Mouse (Mus musculus) midbrain, embryonic 12.5 days (tissue): ENCODE measurements at regions not wholly inside any gene's neighbourhood (a gene's known extent, or its start where the extent isn't known, plus 50 kb on each side); places are given as distances from the start of the nearest gene placed in this dataset.

Experiments
- ATAC-seq: fragments of 200-750 bp; cut with Nextera tagmentation; 2 replicates; pipeline ENCODE4 v1.8.0; 2017; ENCODE audit warnings: low read depth, moderate TSS enrichment, moderate library complexity; ENCODE audit not compliant: low FRiP score
- H3K27ac ChIP-seq: fragments of 300-500 bp; sonication (generic); replicated peaks from 2 replicates; pipeline ENCODE4 v1.5.1; 2016; ENCODE audit warnings: mild to moderate bottlenecking
- H3K27me3 ChIP-seq: fragments of 300-500 bp; sonication (generic); 2 replicates; pipeline ENCODE4 v1.6.1; 2016; ENCODE audit warnings: mild to moderate bottlenecking
- H3K36me3 ChIP-seq: fragments of 300-500 bp; sonication (generic); 2 replicates; pipeline ENCODE4 v1.6.1; 2016
- H3K4me1 ChIP-seq: fragments of 300-500 bp; sonication (generic); 2 replicates; pipeline ENCODE4 v1.6.1; 2016
- H3K4me2 ChIP-seq: fragments of 300-500 bp; sonication (generic); replicated peaks from 2 replicates; pipeline ENCODE4 v1.6.1; 2016; ENCODE audit warnings: mild to moderate bottlenecking, moderate library complexity
- H3K4me3 ChIP-seq: fragments of 300-500 bp; sonication (generic); 2 replicates; pipeline ENCODE4 v1.5.1; 2016; ENCODE audit warnings: mild to moderate bottlenecking
- H3K9ac ChIP-seq: fragments of 300-500 bp; sonication (generic); replicated peaks from 2 replicates; pipeline ENCODE4 v1.6.1; 2016; ENCODE audit warnings: mild to moderate bottlenecking, moderate library complexity
- H3K9me3 ChIP-seq: fragments of 300-500 bp; sonication (generic); 2 replicates; pipeline ENCODE4 v1.6.1; 2016; ENCODE audit warnings: mild to moderate bottlenecking
- WGBS: fragments of 180-500 bp; shearing (Covaris S2); methylation state at CpG from one replicate; pipeline ENCODE4 v1.1.7; 2016; 5-methylcytosine and 5-hydroxymethylcytosine counted together

DNA sequence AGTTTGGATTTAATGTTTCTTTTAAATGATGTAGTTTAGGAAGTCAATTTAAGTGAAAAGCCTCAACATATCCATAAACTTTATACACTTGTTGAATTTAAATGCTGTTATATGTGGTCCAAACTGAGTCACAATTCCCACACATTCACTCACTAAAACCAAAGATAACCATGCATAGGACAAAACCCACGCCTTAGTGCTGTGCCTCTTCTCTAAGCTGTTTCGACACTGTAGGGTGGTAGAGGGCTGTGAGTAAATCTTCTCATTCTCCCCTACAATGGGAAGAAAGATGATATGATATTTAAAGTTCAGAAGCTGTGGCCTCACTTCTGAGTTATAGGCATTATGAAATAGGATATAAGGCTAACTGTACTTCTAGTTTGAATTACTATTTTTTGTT is 682.9 kb upstream of the Zeb2 start:
- Histone ChIP-seq H3K36me3 (no peaks in the 10 kb centered on the region), H3K4me1 (no peaks in the 10 kb centered on the region), H3K27ac (no peak overlapping the region), H3K27me3 (no peaks in the 10 kb centered on the region), H3K9me3 (no peaks in the 10 kb centered on the region), H3K9ac (no peak overlapping the region), H3K4me2 (no peak overlapping the region), H3K4me3 (no peak overlapping the region)
- WGBS, result 85% methylated on average over 2 of the region's 2 CpGs
- ATAC-seq, result no peak

GRCm38 (mm10) chr2:45793561-45793960 is 676.4 kb upstream of the Zeb2 start:
- WGBS, result 69% methylated on average over 3 of the region's 3 CpGs
- ATAC-seq, result no peak

GRCm38 (mm10) chr2:45789739-45790138 is 672.5 kb upstream of the Zeb2 start:
- Histone ChIP-seq H3K4me1 (peaks cover 13% of the 10 kb centered on the region; the same call in 1 of the 2 replicates), H3K9me3 (no peaks in the 10 kb centered on the region), H3K36me3 (no peaks in the 10 kb centered on the region), H3K27me3 (peaks cover 4% of the 10 kb centered on the region; the same call in 1 of the 2 replicates), H3K4me2 (no peak overlapping the region), H3K4me3 (no peak overlapping the region), H3K9ac (no peak overlapping the region), H3K27ac (no peak overlapping the region)
- peak; percentile 60; the same call in 1 of the 2 replicates for ATAC-seq
- 17% methylated on average over 4 of the region's 4 CpGs for WGBS

More at GRCm38 (mm10) chr2:45793561-45793960, 676.4 kb upstream of the Zeb2 start:
- no peaks in the 10 kb centered on the region for H3K36me3 ChIP-seq
- no peak overlapping the region for H3K9ac ChIP-seq
- no peak overlapping the region for H3K4me2 ChIP-seq
- H3K27ac ChIP-seq, result no peak overlapping the region
- no peaks in the 10 kb centered on the region for H3K9me3 ChIP-seq
- peaks cover 3% of the 10 kb centered on the region; the same call in 1 of the 2 replicates for H3K27me3 ChIP-seq
- H3K4me3 ChIP-seq, result no peak overlapping the region
- 0 out of 2 replicates have a peak, but pooled peaks cover 8% of the 10 kb centered on the region for H3K4me1 ChIP-seq

DNA sequence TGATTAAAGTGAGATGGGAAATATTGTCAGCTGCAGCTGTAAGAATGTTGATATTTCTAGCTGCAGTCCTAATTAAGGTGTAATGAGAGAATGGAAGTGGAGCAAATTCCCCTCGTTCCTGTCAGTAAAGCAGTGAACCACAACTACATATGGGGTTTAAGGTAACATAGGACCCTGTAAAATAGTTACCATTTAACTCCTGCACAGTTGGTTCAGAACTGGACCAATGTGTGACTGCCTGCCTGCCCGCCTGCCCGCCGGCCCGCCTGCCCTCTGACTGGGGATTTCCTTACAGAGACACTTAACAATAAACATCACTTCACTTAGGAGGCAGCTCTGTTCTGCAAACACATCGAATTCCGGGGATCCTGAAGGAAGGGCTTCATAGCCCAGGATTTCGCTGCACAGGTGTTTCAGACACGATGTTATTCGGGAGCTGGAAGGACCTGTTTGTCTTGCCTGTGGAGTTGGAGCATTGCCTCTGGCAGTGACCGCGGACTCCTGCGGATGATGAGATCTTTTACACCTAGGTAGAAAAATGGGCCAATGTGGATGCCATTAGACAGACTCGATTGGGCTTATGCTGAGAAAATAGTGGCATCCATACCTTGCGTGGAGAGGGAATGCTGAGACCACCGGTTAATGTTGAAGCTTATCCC is 670.7 kb upstream of the Zeb2 start:
- Histone ChIP-seq H3K4me2 (no peak overlapping the region), H3K9ac (no peak overlapping the region), H3K27ac (no peak overlapping the region), H3K27me3 (peaks cover 4% of the 10 kb centered on the region; the same call in 1 of the 2 replicates), H3K36me3 (no peaks in the 10 kb centered on the region), H3K4me1 (peaks cover 13% of the 10 kb centered on the region; the same call in 1 of the 2 replicates), H3K9me3 (no peaks in the 10 kb centered on the region), H3K4me3 (no peak overlapping the region)
- ATAC-seq, result no peak
- 68% methylated on average over 16 of the region's 16 CpGs for WGBS

GRCm38 (mm10) chr2:45786787-45787186 is 669.6 kb upstream of the Zeb2 start:
- no peak overlapping the region for H3K4me2 ChIP-seq
- H3K9ac ChIP-seq, result no peak overlapping the region
- ATAC-seq, result peak; percentile 64; the same call in 1 of the 2 replicates
- H3K27ac ChIP-seq, result no peak overlapping the region
- peaks cover 13% of the 10 kb centered on the region; the same call in 1 of the 2 replicates for H3K4me1 ChIP-seq
- H3K9me3 ChIP-seq, result no peaks in the 10 kb centered on the region
- WGBS, result 36% methylated on average over 6 of the region's 6 CpGs
- H3K36me3 ChIP-seq, result no peaks in the 10 kb centered on the region
- H3K4me3 ChIP-seq, result no peak overlapping the region
- H3K27me3 ChIP-seq, result peaks cover 4% of the 10 kb centered on the region; the same call in 1 of the 2 replicates

DNA sequence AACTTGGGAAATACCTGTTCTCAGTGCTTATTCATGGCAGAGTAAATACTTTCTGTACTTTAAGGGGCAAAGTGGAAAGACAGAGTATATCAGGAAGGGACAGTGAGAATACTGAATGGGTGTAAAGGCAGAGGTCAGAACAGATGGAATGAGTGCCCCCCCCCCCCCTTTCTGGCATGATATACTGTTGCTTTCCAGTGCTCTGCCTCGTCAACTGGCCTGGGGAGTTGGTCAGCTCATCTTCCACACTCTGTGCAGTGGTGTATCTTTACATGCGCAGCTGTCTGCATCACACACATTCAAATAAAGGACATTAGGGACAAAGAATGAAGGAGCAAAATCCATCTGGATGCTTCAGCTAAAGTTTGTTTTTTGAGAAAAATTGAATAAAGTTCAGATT is 668.5 kb upstream of the Zeb2 start:
- peaks cover 4% of the 10 kb centered on the region; the same call in 1 of the 2 replicates for H3K27me3 ChIP-seq
- WGBS, result 63% methylated on average over 2 of the region's 2 CpGs
- no peaks in the 10 kb centered on the region for H3K36me3 ChIP-seq
- no peaks in the 10 kb centered on the region for H3K9me3 ChIP-seq
- peaks cover 13% of the 10 kb centered on the region; the same call in 1 of the 2 replicates for H3K4me1 ChIP-seq
- no peak for ATAC-seq
- H3K9ac ChIP-seq, result no peak overlapping the region
- H3K4me2 ChIP-seq, result no peak overlapping the region
- H3K4me3 ChIP-seq, result no peak overlapping the region
- H3K27ac ChIP-seq, result no peak overlapping the region

GRCm38 (mm10) chr2:45783634-45784412 is 666.6 kb upstream of the Zeb2 start:
- Histone ChIP-seq H3K4me2 (no peak overlapping the region), H3K4me1 (peaks cover 7% of the 10 kb centered on the region; the same call in 1 of the 2 replicates), H3K27me3 (peaks cover 4% of the 10 kb centered on the region; the same call in 1 of the 2 replicates), H3K9ac (no peak overlapping the region), H3K27ac (no peak overlapping the region), H3K9me3 (no peaks in the 10 kb centered on the region), H3K36me3 (no peaks in the 10 kb centered on the region), H3K4me3 (no peak overlapping the region)
- WGBS, result 80% methylated on average over 9 of the region's 9 CpGs
- ATAC-seq, result peak; percentile 42

- H3K9me3 ChIP-seq, result no peaks in the 10 kb centered on the region
- no peaks in the 10 kb centered on the region for H3K36me3 ChIP-seq
- no peak overlapping the region for H3K4me3 ChIP-seq
- no peaks in the 10 kb centered on the region for H3K27me3 ChIP-seq
- no peak for ATAC-seq
- H3K9ac ChIP-seq, result no peak overlapping the region
- H3K4me2 ChIP-seq, result no peak overlapping the region
- H3K4me1 ChIP-seq, result no peaks in the 10 kb centered on the region
- 89% methylated on average over 7 of the region's 7 CpGs for WGBS
- no peak overlapping the region for H3K27ac ChIP-seq
Measured at GRCm38 (mm10) chr2:45777466-45777865, 660.3 kb upstream of the Zeb2 start.

GRCm38 (mm10) chr2:45776485-45777135 is 659.4 kb upstream of the Zeb2 start:
- no peak overlapping the region for H3K27ac ChIP-seq
- H3K4me1 ChIP-seq, result no peaks in the 10 kb centered on the region
- no peak overlapping the region for H3K4me3 ChIP-seq
- ATAC-seq, result no peak
- H3K36me3 ChIP-seq, result no peaks in the 10 kb centered on the region
- H3K9me3 ChIP-seq, result no peaks in the 10 kb centered on the region
- 70% methylated on average over 17 of the region's 17 CpGs for whole genome bisulfite sequencing
- no peak overlapping the region for H3K9ac ChIP-seq
- H3K4me2 ChIP-seq, result no peak overlapping the region
- H3K27me3 ChIP-seq, result no peaks in the 10 kb centered on the region

GRCm38 (mm10) chr2:45775691-45776090 is 658.5 kb upstream of the Zeb2 start:
- H3K9me3 ChIP-seq, result no peaks in the 10 kb centered on the region
- 82% methylated on average over 4 of the region's 4 CpGs for WGBS
- no peak overlapping the region for H3K9ac ChIP-seq
- no peaks in the 10 kb centered on the region for H3K27me3 ChIP-seq
- no peaks in the 10 kb centered on the region for H3K4me1 ChIP-seq
- no peaks in the 10 kb centered on the region for H3K36me3 ChIP-seq
- ATAC-seq, result no peak
- no peak overlapping the region for H3K4me3 ChIP-seq
- H3K27ac ChIP-seq, result no peak overlapping the region
- no peak overlapping the region for H3K4me2 ChIP-seq

DNA sequence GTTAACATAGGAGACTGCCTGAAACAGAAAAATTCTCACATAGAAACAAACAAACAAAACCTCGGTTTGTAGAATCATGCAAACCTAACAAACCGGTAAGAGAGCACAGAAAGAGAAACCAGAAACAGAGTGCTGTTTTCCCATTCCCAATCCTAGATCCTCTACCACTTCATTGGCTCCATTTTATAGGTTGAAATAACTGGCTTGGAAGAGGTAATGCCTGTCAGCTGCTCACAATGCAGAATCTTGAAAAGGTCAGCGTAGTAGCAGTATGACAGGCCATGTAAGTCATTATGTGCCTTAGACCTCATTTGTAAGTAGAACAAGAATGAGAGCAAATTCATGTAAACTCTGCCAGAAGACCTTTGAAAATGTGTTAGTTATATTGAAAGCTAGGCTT is 657.2 kb upstream of the Zeb2 start:
- no peaks in the 10 kb centered on the region for H3K9me3 ChIP-seq
- H3K4me2 ChIP-seq, result no peak overlapping the region
- no peaks in the 10 kb centered on the region for H3K4me1 ChIP-seq
- no peak for ATAC-seq
- H3K27ac ChIP-seq, result no peak overlapping the region
- no peaks in the 10 kb centered on the region for H3K36me3 ChIP-seq
- H3K27me3 ChIP-seq, result no peaks in the 10 kb centered on the region
- H3K9ac ChIP-seq, result no peak overlapping the region
- no peak overlapping the region for H3K4me3 ChIP-seq
- WGBS, result 85% methylated on average over 3 of the region's 3 CpGs

- H3K27ac ChIP-seq, result no peak overlapping the region
- no peak for ATAC-seq
- no peak overlapping the region for H3K4me2 ChIP-seq
- no peaks in the 10 kb centered on the region for H3K4me1 ChIP-seq
- H3K9ac ChIP-seq, result no peak overlapping the region
- H3K27me3 ChIP-seq, result no peaks in the 10 kb centered on the region
- H3K4me3 ChIP-seq, result no peak overlapping the region
- no peaks in the 10 kb centered on the region for H3K36me3 ChIP-seq
- WGBS, result 69% methylated on average over 1 of the region's 1 CpGs
- H3K9me3 ChIP-seq, result no peaks in the 10 kb centered on the region
Measured at GRCm38 (mm10) chr2:45757176-45757575, 640.0 kb upstream of the Zeb2 start.
